Mouse (Mus musculus): ENCODE results near the gene Bcas1.

Gene Bcas1

DNA sequence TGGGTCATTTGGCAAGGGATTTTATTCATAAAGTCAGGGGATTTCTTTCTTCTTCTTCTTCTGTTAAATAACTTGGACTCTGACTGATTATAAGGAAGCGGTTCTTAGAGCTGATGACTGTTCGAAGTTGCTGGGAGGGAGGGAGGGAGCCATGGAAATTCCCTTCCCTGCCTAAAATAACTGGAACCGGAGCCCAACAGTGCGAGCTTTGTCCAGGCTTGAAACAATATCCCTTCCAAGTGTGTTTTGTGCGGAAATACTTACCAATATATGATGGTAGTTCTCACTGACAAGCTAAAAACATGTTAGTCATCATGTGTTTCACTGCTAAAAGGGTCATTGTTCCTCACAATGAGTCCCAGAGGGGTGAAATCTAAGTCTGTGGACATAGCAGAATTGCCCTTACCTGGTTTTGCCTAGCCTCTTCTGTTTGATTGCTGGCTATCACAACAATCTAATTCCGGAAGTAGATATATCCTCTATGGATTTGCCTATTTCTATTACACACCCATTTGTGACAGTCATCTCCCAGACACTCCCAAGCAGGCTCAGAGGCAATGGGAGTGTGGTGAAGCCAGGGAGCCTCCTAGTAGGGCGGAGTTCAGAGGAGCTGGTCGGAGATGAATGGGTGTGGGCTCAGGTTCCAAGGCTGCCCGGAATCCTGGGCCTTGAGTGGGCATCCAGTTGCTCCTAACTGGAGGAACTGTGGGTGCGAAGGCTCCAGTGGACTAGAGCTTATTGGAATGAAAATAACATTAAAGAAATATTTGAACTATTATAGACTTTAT lies 119.4 kb downstream of the Bcas1 start:
- no peak for DNase-seq

DNA sequence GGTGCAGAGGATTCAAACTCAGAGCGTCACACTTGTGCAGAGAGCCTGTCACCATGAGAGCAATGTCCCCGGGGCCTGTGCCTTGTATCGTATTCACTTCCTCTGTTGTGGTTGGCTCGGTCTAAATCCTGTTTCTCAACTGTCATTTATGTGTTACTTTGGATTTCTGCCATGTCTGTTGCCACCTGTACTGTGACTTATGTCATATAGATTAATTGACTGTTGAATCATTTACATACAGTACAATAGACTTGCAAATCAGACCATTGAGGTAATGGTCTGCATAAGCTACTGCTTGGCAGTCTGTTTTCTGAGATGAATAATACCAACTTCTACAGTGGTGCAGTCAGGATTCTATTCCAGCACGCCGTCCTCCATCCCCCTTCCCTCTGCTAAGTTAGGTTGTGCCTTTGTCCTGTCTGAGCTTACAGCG lies 120.0 kb downstream of the Bcas1 start:
- DNase-seq, result no peak

GRCm38 (mm10) chr2:170306637-170307320 lies 120.9 kb downstream of the Bcas1 start:
- DNase-seq, result no peak

DNA sequence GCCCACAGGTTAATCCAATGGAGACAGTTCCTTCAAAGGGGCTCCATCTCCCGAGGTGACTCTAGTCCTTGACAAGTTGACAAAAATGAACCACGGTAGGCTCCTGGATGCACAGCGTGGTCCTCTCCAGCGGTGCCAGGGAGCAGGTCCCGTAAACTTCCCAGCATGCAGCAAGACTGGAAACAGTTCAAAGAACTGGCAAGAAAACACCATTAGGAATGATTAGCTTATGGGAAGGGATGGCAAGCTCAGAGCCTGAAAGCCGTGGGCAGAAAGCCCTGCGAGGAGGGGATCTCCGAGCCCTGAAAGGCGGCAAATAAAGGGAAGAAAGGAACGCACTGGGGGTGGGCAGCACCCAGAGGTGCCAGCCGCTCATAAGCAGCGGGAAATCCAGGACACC lies 122.9 kb downstream of the Bcas1 start:
- DNase-seq, result no peak

DNA sequence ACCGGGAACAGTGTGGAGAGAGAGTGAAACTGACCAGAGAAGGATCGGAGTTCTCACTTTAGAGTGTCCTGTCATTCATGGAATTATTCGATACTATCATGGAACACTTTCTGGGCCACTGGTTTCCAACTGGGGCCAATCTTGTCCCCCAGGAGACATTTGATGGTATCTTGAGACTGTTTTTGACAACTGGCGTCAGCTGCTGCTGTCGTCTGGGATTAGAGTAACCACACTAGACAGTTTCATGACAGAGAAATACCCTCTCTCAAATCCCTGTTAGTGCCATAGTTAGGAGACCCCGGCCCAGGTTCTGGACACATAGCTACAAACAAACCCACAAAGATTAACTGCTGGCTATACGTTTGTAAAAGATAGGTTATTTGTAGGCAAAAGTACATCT lies 124.0 kb downstream of the Bcas1 start:
- no peak for DNase-seq

DNA sequence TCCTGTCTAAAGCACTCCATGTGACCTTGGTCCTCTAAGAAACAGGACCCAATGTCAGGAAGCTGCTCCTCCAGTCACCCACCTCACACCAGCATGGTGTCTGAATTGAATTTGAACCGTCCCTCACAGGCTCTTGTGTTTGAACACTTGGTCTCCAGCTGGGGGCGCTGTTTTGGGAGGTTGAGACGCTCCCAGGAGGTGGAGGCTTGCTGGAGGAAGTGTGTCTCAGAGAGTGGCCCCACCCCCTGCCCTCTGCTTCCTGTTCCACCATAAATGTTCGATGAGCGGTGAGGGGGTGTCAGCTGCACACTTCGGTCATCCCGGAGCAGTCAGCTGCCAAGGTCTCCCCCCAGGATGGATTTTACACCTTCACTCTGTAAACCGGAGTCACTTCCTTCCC lies 124.8 kb downstream of the Bcas1 start:
- no peak for DNase-seq

Data from cerebellum, postnatal 10 days (tissue).